ENCODE assay signal across 12 mouse cellular contexts in genomic region chr19:5463212-5463611, GRCm38 (mm10). TPM values are rescaled to one million over a fixed set of nuclear protein-coding genes. Genes with fewer than 3 reads are reported as not detected.
"Had no signal": no experiment of that assay in that cellular context is flagged by ENCODE, and none has a peak within 500 bp of the region (broad histone marks: within the 10 kb centered on the region; RNA-seq: fewer than 3 reads in every experiment).

No protein-coding gene starts in this region.

- H3K9ac ChIP-seq: liver, embryonic 13.5 days; liver, postnatal 0 days had no signal

- H3K27me3 ChIP-seq: liver, embryonic 13.5 days; lung, embryonic 15.5 days had no signal

- H3K4me3 ChIP-seq: liver, embryonic 13.5 days had no signal

- H3K9me3 ChIP-seq: liver, embryonic 13.5 days; lung, embryonic 15.5 days; midbrain, embryonic 15.5 days; neural tube, embryonic 15.5 days had no signal

- H3K27ac ChIP-seq: liver, embryonic 13.5 days; macrophage had no signal

- DNase-seq: liver, embryonic 13.5 days; right cerebral cortex, adult 18-20 months; right cerebral cortex, postnatal 25 days had no signal

- ATAC-seq: liver, postnatal 0 days had no signal

- H3K4me2 ChIP-seq: liver, embryonic 13.5 days had no signal

RNA-seq across cellular contexts. Expression of gene Ctsw, which starts 5.1 kb away (rescaled TPM):
- total RNA-seq: layer of hippocampus, postnatal 25 days had no signal

RNA-seq across cellular contexts. Expression of gene Fosl1, which starts 15.9 kb away (rescaled TPM):
- total RNA-seq: layer of hippocampus, postnatal 25 days; left cerebral cortex, postnatal 14 days had no signal
- polyA plus RNA-seq: limb, embryonic 11.5 days; liver, embryonic 13.5 days; liver, postnatal 0 days; lung, embryonic 15.5 days; macrophage; midbrain, embryonic 15.5 days; neural tube, embryonic 15.5 days; stomach, embryonic 16.5 days had no signal
